Mouse (Mus musculus) CD4-positive, CD25-positive, alpha-beta regulatory T cell, adult 2 months (primary cell): ENCODE data around the gene Gm36028.

ENCODE experiments used
- DNase-seq: peaks from one replicate; pipeline ENCODE4 v3.0.0-alpha.2; 2012; ENCODE audit warnings: low read depth, low spot score

The Gm36028 gene

DNA sequence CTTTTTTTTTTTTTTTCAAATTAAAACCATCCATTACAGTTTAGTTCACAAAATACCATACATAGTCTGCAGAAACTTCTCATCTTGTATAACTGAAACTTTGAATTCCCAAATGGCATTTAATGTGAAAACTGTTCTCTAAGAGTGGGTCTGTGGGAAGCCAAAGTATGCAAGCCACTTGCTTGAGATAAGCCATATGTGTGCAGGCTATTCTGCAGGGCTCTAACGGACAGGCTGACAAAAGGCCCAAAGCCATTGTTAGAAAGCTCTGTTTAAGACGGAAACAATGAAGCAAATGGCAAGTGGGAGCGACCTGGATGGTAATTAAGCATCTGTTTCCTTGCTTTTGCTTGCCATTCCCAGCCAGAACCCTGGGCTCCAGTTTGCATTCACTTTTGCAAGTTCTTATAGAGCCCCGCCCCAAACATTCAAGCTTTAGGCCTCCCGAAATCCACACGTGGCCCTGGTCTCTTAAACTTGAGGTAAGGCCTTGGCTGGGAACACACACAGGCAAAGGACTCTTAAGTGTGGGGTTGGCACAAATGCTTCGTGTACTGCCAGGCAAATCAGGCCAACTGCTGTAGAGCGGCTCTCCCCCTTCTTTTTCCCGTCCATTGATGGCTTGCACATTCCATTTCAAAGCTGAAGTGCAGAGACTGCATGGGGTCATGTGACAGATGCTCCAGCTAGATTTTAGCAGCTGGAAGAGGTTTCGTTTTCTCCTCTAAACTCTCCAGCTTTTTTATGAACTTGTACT, 51.9 kb downstream of the Gm36028 start:
- DNase-seq: no peak

DNA sequence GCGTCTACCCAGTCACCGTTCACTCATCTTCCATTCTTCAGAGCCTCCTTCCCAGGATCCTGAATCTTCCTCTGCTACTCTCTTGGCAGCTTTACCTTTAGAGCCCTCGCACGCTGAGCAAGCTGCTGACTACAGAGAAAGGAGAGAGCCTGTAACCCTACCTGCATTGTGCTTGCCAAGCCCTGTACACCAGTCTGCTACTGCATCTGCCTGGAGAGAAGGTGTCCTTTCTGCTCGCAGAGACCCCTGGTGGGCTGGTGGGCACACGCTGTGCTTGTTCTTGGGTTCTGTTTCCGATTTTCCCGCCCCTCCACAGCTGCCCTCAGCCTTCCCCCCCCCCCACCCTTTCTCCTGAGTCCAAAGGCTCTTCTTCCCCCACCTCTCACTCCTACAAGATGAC, 53.7 kb downstream of the Gm36028 start:
- no peak for DNase-seq

DNA sequence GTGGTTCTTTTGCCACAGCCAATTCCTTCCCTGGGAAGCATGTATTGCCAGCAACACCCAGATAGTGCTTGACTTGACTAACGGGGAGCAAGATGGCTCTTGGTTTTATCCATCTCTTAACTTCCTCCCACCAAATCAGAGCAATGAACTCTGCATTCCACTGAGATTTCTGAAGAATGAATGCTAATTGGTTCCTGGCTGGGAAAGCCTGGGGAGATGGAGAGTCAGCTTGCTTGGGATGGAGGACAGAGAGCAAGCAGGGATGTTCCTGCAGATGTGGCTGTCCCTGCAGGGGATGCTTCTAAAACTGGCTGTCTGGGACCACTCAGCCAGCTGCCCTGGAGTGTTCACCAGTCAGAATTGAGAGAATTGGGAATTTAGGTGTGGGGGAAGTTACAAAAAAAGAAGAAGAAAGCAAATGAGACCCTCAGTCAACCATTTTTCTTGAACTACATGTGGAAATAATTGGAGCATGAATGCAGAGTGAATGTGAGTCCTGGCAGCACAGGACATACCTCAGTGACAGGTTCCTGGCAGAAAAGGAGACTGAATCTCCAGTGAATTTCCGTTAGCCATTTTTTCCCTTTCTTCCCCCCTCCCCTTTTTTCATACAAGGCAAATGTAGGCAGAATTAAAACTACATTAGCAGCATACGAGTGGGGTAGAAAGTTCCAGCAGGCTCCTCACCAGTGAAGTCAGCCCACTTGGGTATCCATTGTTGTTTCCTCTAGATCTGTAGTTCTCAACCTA, 55.0 kb downstream of the Gm36028 start:
- DNase-seq: no peak

DNA sequence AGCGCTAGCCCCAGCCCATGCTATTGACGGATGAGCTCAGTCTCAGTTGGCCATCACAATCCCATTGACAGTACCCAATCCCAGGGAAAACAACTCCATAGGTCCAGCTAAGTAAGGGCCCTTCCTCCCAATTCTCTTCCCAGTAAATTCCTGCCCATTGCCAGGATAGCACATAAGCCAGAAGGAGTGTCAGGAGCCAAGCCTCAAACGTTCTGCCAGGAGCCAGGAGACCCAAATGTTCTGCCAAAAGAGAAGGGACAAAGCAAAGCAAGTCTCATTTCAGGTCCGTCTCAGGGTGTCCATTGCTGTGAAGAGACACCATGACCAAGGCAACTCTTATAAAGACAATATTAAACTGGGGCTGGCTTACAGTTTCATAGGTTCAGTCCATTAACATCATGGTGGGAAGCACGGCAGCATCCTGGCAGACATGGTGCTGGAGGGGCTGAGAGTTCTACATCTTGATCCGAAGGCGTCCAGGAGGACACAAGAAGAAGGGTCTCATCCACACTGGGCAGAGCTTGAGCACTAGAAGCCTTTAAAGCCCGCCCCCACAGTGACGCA, 57.5 kb downstream of the Gm36028 start:
- no peak for DNase-seq

DNA sequence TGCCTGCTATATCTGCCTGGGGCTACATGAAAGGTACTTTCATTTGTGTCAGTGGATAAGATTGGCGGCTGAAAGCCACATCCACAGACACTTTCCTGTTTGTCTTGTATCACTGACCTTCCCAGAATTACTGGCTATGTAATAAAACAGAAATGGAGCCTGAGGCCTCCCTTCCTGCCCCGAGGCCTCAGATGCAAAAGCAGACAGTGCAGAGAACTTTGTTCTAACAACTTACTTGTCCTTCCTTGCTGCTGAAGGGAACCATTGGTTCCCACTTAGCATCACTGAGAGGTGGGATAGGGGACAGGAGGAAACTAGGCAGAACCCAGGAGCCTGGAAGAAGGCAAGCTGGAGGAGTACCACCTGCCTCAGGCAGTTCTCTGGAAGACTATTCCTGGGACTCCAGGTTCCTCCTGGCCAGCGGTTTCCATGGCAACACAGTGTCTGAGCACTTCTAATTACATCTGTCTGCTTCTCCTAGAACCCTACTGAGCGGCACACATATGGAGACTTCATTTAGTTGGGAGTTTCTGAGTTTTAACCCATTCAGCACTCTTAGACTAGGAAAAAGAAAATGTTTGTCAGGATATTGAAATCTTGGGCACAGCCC, 58.2 kb downstream of the Gm36028 start:
- DNase-seq: no peak

DNA sequence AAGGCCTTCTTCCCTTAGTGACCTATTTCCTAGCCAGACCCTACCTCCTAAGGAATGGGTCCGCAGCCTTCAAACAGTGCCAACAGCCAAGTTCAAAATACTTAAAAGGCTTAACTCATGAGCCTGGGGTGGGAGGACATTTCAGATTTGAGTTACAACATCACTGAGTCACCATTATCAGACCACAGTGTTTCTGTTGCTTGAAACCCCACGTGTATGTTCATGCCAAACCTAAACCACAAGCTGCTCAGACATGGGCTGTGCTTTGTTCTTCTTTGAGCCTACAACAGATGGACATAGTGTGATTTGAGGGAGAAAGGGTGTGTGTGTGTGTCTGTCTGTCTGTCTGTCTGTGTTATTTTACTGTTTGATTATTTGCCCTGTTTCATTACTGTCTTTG, 59.8 kb downstream of the Gm36028 start:
- DNase-seq: no peak
